Mouse (Mus musculus) intestine, embryonic 16.5 days (tissue): ENCODE data around the gene Lad1. TPM values are rescaled to one million over a fixed set of nuclear protein-coding genes. Genes with fewer than 3 reads are reported as not detected.

Experiments
- ATAC-seq: fragments of 200-750 bp; cut with Nextera tagmentation; 2 replicates; pipeline ENCODE4 v1.8.0; 2017; ENCODE audit warnings: moderate TSS enrichment, moderate library complexity
- H3K27ac ChIP-seq: fragments of 300-500 bp; sonication (generic); 2 replicates; pipeline ENCODE4 v1.5.1; 2014; ENCODE audit warnings: mild to moderate bottlenecking, low read length
- H3K27me3 ChIP-seq: fragments of 300-500 bp; sonication (generic); replicated peaks from 2 replicates; pipeline ENCODE4 v1.6.1; 2014; ENCODE audit warnings: low read length, control low read depth, mixed read lengths; ENCODE audit not compliant: control insufficient read depth, insufficient read depth
- H3K36me3 ChIP-seq: fragments of 300-500 bp; sonication (generic); 2 replicates; pipeline ENCODE4 v1.6.1; 2014; ENCODE audit warnings: low read length, control low read depth; ENCODE audit not compliant: control insufficient read depth, insufficient read depth
- H3K4me1 ChIP-seq: fragments of 300-500 bp; sonication (generic); 2 replicates; pipeline ENCODE4 v1.6.1; 2014; ENCODE audit warnings: low read length, control low read depth, mixed read lengths; ENCODE audit not compliant: control insufficient read depth, insufficient read depth
- H3K4me2 ChIP-seq: fragments of 300-500 bp; sonication (generic); 2 replicates; pipeline ENCODE4 v1.6.1; 2014; ENCODE audit warnings: low read depth, low read length, control low read depth
- H3K4me3 ChIP-seq: fragments of 300-500 bp; sonication (generic); 2 replicates; pipeline ENCODE4 v1.5.1; 2014; ENCODE audit warnings: mild to moderate bottlenecking, low read length
- H3K9ac ChIP-seq: fragments of 300-500 bp; sonication (generic); 2 replicates; pipeline ENCODE4 v1.6.1; 2014; ENCODE audit warnings: low read depth, low read length
- H3K9me3 ChIP-seq: fragments of 300-500 bp; sonication (generic); 2 replicates; pipeline ENCODE4 v1.6.1; 2016; ENCODE audit warnings: low read length, control low read depth; ENCODE audit not compliant: control insufficient read depth
- WGBS: fragments of 180-500 bp; shearing (Covaris S2); extraction: QIAGEN DNeasy Blood & Tissue Kit; methylation state at CpG from one replicate; pipeline ENCODE4 v1.1.7; 2014; 5-methylcytosine and 5-hydroxymethylcytosine counted together
- polyA plus RNA-seq: library from polyadenylated mRNA; unstranded; fragments of >200 nt; fragmentation: Nextera tagmentation; extraction: Ambion mirVana; gene quantifications from 2 replicates; pipeline ENCODE4 v1.2.1, GENCODE M21; 2015

The Lad1 gene
- polyA plus RNA-seq, 1 experiment from 2014 or later: 260 TPM

DNA sequence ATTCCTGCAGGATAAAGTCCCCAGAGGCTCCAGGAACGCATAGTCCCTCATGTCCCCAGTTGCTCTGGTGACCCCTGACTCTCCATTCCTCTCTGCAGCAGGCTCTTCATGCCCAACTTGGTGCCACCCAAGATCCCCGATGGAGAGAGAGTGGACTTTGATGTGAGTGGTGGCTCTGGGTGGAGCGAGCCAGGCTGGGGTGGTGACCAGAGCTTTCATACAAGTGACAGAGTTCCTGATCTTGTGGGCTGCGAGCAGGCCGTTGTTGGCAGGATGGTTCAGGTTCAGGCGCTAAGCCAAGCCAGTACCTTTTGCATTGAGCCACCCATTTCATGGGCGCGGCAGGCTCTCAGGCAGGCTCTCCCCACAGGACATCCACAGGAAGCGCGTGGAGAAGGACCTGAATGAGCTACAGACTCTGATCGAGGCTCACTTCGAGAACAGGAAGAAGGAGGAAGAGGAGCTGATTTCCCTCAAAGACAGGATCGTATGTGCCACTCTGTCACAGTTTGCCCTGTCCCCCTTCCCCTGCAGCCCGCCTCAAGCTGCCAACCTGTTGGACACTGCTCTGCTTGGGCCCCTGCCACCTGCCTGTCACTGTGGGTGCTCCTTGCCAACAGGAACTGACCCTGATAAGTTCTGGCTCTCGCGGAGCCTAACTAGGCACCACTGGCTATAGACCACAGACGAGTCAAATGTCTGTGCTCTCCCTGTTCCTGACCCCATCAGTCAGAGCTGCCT lies 29.4 kb downstream of the Lad1 start:
- Histone ChIP-seq H3K4me3 (no peak overlapping the region), H3K4me1 (peaks cover 3% of the 10 kb centered on the region; the same call in 1 of the 2 replicates), H3K36me3 (no peaks in the 10 kb centered on the region), H3K9me3 (no peaks in the 10 kb centered on the region), H3K27ac (no peak overlapping the region), H3K9ac (no peak overlapping the region), H3K27me3 (no peaks in the 10 kb centered on the region), H3K4me2 (no peak overlapping the region)
- WGBS: 77% methylated on average over 17 of the region's 17 CpGs
- no peak for ATAC-seq

DNA sequence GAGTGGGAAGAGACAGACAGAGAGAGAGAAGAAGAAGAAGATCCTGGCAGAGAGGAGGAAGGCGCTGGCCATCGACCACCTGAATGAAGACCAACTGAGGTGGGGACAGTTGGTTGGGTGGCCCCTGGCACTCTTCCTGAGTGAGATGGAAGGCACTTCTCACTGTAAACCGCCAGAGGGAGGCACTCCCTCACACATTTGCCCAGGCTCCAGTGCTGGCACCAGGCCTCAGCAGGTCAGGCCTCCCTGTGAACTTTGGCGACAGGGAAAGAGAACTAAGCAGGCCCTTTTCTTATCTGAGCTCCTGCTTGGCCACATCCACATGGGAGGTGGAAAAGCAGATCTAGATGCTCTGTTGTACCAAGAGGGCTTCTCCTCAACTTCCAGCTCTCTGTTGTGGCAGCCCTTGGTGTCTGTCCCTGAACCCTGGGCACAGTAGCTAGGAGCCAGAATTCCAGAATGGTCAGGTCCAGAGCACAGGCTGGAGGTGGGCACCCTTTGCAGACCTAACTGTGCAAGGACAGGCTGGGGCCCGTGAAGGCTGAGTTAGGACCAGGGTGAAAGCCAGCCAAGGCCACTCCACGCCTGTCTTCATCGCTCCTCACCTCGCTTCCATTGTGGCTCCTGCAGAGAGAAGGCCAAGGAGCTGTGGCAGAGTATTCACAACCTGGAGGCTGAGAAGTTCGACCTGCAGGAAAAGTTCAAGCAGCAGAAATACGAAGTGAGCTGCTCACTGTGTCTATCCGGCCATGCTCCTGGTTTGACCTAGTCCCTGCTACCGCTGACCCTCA lies 32.5 kb downstream of the Lad1 start:
- 70% methylated on average over 12 of the region's 12 CpGs for WGBS
- ATAC-seq: no peak

GRCm38 (mm10) chr1:135852044-135852756 lies 33.8 kb downstream of the Lad1 start:
- Histone ChIP-seq H3K36me3 (no peaks in the 10 kb centered on the region), H3K4me1 (peaks cover 7% of the 10 kb centered on the region; the same call in 1 of the 2 replicates), H3K4me3 (no peak overlapping the region), H3K9ac (no peak overlapping the region), H3K27me3 (no peaks in the 10 kb centered on the region), H3K9me3 (no peaks in the 10 kb centered on the region), H3K4me2 (no peak overlapping the region), H3K27ac (no peak overlapping the region)
- WGBS: 51% methylated on average over 13 of the region's 13 CpGs
- ATAC-seq: peak; percentile 61

More for the DNA sequence above, 32.5 kb downstream of the Lad1 start:
- Histone ChIP-seq H3K4me3 (no peak overlapping the region), H3K27ac (no peak overlapping the region), H3K9ac (no peak overlapping the region), H3K9me3 (no peaks in the 10 kb centered on the region), H3K4me2 (no peak overlapping the region), H3K27me3 (no peaks in the 10 kb centered on the region), H3K36me3 (no peaks in the 10 kb centered on the region), H3K4me1 (peaks cover 7% of the 10 kb centered on the region; the same call in 1 of the 2 replicates)

GRCm38 (mm10) chr1:135853200-135853599 lies 34.8 kb downstream of the Lad1 start:
- H3K9me3 ChIP-seq: no peaks in the 10 kb centered on the region
- no peaks in the 10 kb centered on the region for H3K36me3 ChIP-seq
- H3K27ac ChIP-seq: peak overlapping the region; percentile 19; the same call in 1 of the 2 replicates
- no peak overlapping the region for H3K4me3 ChIP-seq
- no peaks in the 10 kb centered on the region for H3K27me3 ChIP-seq
- H3K4me1 ChIP-seq: peaks cover 9% of the 10 kb centered on the region; the same call in 1 of the 2 replicates
- peak; percentile 64 for ATAC-seq
- H3K9ac ChIP-seq: 0 out of 2 replicates have a peak overlapping the region, but pooled peaks have one; percentile 9
- H3K4me2 ChIP-seq: no peak overlapping the region
- 74% methylated on average over 4 of the region's 4 CpGs for WGBS

DNA sequence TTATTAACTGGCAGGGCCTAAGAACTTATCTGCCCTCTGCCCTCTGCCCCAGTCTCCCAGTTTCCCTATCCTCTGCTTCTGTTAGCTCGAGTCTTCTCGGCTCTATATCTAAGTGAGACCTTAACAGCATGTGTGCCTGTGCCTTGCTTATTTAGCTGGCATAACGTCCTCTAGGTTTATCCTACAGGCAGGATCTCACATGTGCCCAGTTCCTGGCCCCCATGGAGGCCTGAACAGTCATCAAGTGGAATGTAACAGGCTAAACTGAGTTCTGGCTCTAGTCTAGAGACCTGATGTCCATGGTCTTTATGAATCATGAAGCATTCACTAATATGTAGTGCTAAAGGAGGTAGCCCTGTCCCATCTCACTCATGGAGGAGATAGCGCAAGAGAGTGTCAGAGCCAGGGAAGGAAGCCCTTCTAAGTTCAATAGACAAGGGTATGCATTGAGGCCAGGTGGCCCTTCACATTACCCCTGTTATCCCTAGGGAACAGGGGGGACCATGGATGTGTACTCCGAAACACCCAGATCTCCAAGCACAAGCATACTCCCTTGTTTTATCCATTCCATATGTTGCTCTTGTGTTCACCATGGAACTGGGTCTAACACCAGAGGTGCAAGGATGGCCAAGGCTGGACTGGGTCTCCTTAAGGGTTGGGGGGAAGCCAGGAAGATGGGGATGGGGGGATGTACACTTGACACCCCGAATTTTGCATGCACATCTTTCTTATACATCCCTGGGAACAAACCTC lies 36.4 kb downstream of the Lad1 start:
- WGBS: 86% methylated on average over 6 of the region's 6 CpGs
- Histone ChIP-seq H3K36me3 (no peaks in the 10 kb centered on the region), H3K27ac (no peak overlapping the region), H3K9ac (no peak overlapping the region), H3K4me3 (no peak overlapping the region), H3K4me2 (no peak overlapping the region), H3K9me3 (no peaks in the 10 kb centered on the region), H3K27me3 (no peaks in the 10 kb centered on the region), H3K4me1 (peaks cover 9% of the 10 kb centered on the region; the same call in 1 of the 2 replicates)
- no peak for ATAC-seq

DNA sequence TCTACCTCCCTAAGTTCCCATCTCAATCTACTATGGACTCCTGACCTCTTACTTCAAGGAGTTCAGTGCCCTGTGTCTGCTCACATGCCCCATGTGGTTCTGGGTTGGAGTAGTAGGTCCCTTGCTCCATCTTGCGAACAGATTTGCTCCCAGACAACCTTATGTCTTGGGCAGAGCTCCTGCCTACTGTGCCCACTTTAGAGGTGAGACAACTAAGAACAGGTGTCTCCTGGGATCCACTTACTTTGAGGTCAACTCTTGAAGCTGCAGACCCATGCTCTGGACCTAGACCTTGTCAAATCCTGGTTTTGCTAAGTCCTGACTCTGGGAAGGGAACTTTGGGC lies 36.9 kb downstream of the Lad1 start:
- Histone ChIP-seq H3K27me3 (no peaks in the 10 kb centered on the region), H3K36me3 (no peaks in the 10 kb centered on the region), H3K4me3 (no peak overlapping the region), H3K27ac (no peak overlapping the region), H3K9ac (no peak overlapping the region), H3K4me1 (peaks cover 9% of the 10 kb centered on the region; the same call in 1 of the 2 replicates), H3K4me2 (no peak overlapping the region), H3K9me3 (no peaks in the 10 kb centered on the region)
- 100% methylated on average over 1 of the region's 1 CpGs for WGBS
- ATAC-seq: no peak

DNA sequence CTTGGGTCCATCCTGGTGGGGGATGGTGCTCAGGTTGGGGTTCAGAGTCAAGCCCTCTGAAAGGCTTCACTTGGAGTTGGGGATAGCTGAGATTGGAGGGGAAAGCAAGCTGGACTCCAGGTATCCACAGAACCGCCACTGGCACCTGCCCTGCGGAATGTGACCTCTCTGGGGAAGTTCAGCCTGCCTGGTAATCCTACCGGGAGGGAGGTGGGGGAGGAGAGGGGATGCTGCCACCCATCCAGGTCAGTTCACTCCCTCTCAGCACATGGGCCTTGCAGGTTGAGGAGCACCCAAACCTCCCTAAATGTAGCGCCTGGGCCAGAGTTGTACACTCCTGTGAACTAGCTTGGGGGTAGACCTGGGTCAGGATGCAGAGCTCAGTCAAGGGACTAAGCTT lies 37.7 kb downstream of the Lad1 start:
- WGBS: 67% methylated on average over 4 of the region's 4 CpGs
- H3K36me3 ChIP-seq: no peaks in the 10 kb centered on the region
- no peaks in the 10 kb centered on the region for H3K27me3 ChIP-seq
- no peak overlapping the region for H3K27ac ChIP-seq
- H3K9me3 ChIP-seq: no peaks in the 10 kb centered on the region
- H3K4me2 ChIP-seq: no peak overlapping the region
- H3K4me3 ChIP-seq: no peak overlapping the region
- H3K4me1 ChIP-seq: peaks cover 9% of the 10 kb centered on the region; the same call in 1 of the 2 replicates
- H3K9ac ChIP-seq: no peak overlapping the region
- ATAC-seq: no peak

DNA sequence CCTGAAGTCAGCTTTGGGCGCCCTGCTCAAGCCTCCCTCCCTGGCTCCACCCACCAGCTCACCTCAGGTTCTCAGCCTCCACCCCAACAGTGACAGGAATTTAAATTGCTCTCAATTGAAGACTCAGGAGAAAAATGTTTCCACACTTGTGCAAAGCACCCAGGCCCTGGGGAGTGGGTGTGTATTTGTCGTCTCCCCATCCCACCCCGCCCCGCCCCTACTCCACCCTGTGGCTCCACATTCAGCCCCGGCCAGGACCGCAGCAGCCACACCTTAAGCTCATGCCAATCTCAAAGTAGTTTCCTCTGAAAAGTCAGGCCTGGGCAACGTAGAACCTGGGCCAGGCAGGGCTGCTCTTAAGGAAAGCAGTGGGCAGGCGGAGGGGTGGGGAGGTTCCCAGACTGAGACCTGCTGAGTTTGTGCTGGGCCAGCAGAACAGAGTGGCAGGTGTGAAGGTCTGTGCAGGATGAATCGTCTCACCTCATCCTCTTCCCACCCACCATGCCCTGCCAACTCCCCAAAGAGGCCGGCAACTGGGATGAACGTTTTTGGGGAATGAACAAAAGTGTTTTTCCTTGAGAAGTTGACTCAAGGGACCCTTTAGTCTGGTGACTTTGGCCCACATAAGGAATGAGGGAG lies 38.9 kb downstream of the Lad1 start:
- no peak overlapping the region for H3K27ac ChIP-seq
- 0 out of 2 replicates have a peak, but pooled peaks have one; percentile 19 for ATAC-seq
- H3K27me3 ChIP-seq: no peaks in the 10 kb centered on the region
- H3K4me1 ChIP-seq: peaks cover 9% of the 10 kb centered on the region; the same call in 1 of the 2 replicates
- WGBS: 53% methylated on average over 11 of the region's 11 CpGs
- H3K4me3 ChIP-seq: no peak overlapping the region
- H3K9ac ChIP-seq: no peak overlapping the region
- H3K9me3 ChIP-seq: no peaks in the 10 kb centered on the region
- no peaks in the 10 kb centered on the region for H3K36me3 ChIP-seq
- H3K4me2 ChIP-seq: no peak overlapping the region
